Mouse (Mus musculus): ENCODE measurements around the gene Gm21962.
"Not testable (repeated sequence)": the region's sequence is repeated elsewhere in the genome, so short reads cannot be mapped to it uniquely, and the experiment has no call there.

Gene Gm21962

DNA sequence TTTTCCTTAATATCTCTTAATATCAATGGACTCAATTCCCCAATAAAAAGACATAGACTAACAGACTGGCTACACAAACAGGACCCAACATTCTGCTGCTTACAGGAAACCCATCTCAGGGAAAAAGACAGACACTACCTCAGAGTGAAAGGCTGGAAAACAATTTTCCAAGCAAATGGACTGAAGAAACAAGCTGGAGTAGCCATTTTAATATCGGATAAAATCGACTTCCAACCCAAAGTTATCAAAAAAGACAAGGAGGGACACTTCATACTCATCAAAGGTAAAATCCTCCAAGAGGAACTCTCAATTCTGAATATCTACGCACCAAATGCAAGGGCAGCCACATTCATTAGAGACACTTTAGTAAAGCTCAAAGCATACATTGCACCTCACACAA is at the start of gene Gm21962:
TSS of gene Gm21962 (plus strand) at position 301 of the 400 bp plus-strand sequence.
- not testable (repeated sequence) for DNase-seq (ENCODE audit: low spot score)

DNA sequence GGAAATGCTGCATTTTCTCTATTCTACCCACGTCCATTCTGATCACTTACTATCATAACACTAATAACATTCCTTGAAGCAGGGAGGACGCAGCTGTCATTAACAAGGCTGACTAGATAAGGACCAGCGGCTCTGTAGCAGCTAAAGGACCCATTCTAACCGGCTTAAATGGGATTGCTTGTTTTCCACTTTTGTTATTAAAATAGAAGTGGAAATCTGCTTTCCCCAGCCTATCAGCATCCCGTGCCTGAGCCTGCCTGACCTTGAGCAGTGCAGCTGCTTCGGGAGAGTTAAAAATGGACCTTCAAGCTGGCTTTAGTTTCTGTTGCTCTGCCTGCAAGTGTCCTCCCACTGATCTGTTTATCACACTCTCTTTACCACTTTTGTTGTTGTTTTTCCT is 49.2 kb upstream of the Gm21962 start:
- DNase-seq (ENCODE audit: low spot score), result peak; percentile 64

DNA sequence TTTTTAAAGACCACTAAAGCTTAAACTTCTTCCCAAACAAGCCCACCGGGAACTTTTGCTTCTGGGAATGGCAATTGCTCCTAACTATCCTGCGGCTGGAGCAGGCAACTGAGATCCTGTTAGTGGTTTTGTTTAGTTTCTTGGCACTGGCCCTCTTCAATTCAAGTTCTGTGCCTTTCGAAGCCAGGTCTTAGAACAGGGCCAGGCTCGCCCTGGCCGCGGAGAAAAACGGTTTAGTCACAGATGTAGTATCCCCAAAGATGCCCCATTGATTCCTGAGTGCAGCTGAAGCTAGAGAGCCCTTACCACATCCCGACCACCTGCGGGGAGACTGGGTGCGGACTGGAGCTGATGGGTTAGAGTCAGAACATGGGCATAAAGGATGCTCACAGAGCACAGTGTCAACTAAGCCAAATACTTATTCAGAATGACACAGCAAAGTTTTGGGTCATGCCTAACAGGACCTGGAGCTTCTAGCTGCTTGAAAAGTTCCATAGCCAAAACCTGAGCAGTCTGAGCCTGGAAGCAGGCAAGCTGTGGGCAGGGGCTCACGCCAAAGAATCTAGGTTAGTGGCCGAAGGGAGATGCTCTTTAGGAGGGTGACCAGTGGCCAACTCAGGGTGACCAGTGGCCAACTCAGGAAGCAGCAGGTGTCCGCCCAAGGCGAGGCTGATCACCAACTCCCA is 48.3 kb upstream of the Gm21962 start:
- no peak for DNase-seq (ENCODE audit: low spot score)

DNA sequence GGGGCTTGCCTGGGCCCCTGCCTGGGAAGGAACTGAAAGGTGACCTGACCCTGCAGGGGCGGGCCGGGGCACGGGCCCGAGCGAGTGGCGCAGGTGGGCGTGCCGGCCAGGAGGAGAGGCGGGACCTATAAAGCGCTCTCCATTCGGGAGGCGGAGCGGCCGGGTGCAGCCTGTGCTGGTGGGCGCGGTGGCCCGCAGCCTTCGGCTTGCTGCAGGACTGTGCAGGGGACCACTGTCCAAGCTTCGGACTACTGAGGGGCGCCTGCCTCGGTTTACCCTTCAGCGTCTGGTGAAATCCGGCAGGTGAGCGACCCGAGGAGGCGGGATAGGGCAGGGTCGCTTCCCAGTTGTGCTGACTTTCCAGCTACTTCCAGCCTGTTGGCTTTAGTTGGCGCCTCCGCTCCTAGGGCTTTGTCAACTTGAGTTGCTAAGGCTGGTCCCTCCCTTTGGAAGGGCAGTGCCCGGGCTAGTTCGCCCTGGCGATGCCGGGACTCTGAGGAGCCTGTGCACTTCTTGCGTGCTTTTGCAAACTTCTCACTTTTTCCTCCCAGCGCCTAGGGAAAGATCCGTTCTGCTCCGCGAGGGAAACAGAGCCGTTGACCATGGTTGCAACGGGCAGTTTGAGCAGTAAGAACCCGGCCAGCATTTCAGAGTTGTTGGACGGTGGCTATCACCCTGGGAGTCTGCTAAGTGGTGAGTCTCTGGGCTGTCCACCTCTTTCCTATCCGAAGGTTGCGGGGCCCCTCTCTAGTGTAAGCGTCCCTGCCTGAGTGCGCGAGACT is 47.6 kb upstream of the Gm21962 start:
- peak; percentile 71 for DNase-seq (ENCODE audit: low spot score)

DNA sequence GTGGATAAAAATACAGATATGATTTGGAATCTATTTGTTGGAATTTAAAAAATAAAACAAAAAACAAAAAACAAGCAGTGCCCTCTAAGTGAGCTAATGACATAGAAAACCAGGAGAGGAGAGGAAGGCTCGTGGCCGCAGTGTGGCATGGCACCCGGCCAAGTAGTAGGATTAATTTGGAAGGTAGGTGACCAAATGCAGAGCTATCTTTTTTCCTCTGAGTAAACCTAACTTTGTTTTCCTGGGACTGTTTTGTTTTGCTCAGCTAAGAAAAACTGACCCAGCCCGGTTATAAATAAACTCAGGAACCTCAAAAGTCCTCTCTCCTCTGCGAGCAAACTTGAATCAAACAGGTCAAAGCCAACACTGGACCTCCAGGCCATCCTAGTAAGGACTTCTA is 46.3 kb upstream of the Gm21962 start:
- DNase-seq (ENCODE audit: low spot score), result no peak

DNA sequence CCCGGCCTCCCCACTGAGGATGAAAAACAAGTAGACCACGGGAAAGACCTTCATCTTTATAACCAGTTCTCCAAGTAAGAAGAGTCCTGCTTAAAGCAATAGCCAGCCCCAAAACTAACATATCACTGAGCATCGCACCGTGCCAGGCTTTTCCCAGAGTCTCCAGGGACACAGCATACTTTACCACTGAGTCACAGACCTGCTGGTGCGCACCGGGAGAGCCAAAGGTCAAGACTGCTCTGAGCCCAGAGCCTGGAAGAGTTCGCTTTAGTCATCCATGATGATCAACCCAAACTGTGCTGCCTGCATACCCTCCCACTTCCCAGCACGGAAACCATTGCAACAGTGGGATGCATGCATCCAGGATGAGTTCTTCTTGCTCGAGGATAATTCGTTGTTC is 37.6 kb upstream of the Gm21962 start:
- no peak for DNase-seq (ENCODE audit: low spot score)

DNA sequence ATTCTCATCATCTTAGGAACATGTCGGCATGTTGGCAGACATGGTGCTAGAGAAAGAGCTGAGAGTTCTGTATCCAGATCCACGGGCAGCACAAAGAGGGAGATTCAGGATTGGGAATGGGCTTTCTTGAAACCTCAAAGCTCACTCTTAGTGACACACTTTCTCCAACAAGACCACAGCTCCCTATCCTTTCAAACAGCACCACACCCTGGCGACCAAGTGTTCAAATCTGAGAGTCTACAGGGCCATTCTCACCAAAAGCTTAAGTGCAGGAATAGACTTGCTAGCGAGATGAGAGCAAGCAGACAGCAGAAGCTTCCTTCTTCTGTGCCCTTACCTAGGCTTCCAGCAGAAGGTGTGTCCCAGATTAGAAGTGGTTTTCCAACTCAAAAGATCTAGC is 34.8 kb upstream of the Gm21962 start:
- no peak for DNase-seq (ENCODE audit: low spot score)

DNA sequence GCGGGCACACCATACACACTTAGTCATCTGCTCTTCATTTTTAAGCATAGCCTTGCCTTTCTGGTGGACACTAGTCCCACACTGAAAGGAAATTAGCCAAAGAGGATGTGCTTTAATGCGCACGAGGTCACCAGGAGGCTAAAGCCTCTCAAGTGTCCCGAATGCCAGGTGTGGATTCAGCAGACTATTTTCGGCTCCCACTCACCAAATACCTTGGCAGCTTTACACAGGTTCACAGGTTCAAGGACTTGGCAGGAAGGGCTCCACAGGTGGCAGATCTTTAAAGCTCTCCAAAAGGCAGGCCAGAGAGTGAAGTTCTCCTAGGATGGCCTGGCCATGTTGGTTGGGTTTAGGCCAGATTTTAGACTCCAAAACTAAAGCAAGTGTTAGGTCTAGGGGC is 30.1 kb upstream of the Gm21962 start:
- no peak for DNase-seq (ENCODE audit: low spot score)

DNA sequence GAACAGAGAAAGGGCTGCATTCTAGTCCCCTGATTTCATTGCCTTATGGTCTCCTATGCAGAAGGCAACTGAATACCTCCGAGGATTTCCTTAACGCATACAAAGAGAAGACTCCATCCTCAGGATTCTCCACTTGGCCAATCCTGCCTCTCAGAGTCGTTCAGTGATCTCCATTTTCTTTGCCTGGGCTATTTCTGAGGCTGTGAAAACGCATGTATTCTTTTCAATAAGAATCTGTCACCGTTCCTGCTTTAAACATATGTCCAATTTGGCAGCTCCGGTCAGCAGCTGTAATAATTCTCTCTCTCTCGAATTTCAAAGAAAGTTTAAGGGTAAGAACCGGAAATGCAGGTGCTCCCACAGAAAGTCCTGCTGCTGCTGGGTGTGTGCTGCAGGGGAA is 29.2 kb upstream of the Gm21962 start:
- no peak for DNase-seq (ENCODE audit: low spot score)

DNA sequence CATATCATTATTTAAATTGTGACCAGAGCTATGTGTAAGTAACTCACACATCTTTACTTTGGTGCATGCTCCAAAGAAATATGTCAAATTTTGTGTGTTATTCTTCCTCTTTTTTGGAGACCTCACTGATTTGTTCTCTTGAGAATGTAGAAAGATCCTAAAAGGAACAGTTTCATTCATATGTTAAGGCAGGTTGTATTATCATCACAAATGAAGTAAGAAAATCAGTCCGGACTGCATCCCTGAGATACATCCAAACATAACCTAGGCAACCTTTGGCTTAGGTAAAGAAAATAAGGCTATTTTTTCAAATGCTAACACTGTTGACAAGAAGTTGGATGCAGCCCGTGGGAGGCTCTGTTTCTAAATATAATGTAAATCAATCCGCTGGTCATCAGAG is 28.8 kb upstream of the Gm21962 start:
- DNase-seq (ENCODE audit: low spot score), result no peak

DNA sequence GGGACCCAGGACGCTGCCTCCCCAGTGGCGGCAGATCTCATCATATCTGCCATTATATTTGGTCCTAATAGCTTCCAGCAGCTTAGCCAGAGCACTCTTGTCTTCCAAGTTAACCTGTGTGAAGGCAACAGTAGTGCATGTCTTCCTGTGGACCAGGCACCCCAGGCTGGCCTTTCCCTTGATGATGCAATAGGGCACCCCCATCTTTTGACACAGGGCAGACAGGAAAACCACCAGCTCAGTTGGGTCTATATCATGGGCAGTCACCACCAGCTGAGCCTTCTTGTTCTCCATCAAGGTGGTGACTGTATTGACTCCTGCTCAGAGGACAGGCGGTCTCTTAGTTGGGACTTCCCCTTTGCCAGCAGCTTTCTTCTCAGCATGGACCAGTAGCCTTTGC is 27.2 kb upstream of the Gm21962 start:
- no peak for DNase-seq (ENCODE audit: low spot score)

DNA sequence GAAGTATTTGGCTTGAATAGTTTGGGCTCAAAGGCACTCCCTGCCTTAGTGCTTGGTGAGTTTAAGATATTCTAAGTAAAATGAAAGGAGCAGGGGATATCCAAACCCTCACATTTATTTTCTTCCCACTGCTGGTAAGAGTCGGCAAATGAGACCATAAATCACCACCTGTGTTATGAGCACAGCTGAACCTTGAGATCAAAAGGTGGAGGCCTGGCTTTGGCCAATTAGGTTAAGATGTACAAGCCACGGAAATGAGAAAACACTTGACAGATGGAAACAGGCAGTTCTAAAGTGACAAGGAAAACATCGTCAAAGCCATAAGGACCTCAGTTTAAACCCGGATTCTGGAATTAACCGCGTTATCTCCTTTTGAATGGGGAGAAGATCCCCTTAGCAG is 26.4 kb upstream of the Gm21962 start:
- DNase-seq (ENCODE audit: low spot score), result no peak

DNA sequence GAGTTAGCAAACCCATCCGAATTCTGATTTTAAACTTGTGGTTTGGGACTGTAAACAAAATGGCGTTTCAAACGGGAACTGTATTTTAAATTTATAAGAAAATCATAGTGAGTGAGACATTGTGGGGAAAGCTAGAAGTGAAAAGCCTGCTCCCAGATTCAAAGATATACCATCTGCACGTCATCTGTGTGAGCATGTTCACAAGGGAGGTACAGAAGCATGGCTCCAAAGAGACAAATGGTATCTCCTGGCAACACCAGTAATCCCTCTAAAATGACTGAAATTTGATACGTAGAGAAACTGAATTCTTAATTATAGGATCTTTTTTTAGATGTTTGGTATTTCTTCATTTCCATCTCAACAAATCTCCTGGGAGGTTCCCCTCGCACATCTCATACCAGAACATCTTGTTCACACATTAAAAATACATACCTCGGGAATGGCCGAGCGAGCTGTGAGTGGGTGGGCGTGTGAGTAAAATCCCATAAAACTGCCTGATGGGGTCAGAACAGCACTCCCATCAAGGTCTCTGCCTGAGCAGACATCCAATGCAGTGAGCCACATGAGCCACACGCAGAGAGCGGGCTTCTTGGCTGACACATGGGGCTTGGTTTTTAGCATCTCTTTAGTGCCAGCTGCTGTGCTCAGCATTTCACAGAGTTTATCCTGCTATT is 23.8 kb upstream of the Gm21962 start:
- peak; percentile 39 for DNase-seq (ENCODE audit: low spot score)

DNA sequence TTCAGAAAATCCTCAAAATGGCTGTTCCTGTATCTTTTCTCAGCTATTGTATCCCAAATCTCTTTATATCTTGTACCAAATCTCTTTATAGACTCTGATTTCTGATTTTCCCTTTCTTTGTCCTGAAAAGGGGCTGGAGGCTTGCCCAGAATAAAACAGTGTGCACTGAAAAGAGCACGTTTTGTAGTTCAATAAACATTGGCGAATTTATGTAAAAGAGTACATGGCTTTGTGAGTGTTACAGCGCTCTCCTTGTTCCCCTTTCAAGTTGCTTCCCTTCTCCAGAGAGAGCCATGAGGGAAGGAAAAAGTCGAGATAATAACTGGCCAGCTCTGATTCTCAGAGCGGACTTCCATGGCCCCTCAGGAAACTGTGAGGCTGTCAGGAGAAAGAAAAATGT is 22.2 kb upstream of the Gm21962 start:
- no peak for DNase-seq (ENCODE audit: low spot score)

DNA sequence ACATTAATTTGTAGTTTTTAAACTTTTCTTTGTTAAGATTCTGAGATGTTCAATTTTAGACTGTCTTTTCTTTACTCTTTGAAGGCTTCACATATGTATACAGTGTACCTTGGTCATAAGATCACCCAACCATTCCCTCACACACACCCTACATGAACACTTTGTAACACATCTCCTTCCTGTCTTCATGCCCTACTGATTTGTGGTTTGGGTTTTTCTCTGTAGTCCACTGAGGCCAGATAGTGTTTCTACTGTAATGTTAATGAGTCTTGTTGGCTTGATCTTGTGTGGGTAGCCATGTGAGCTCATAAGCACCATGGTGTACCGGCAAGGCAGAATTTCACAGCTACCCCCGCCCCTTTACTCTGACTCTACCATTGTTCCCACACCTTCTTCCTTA is 18.5 kb upstream of the Gm21962 start:
- DNase-seq (ENCODE audit: low spot score), result no peak

DNA sequence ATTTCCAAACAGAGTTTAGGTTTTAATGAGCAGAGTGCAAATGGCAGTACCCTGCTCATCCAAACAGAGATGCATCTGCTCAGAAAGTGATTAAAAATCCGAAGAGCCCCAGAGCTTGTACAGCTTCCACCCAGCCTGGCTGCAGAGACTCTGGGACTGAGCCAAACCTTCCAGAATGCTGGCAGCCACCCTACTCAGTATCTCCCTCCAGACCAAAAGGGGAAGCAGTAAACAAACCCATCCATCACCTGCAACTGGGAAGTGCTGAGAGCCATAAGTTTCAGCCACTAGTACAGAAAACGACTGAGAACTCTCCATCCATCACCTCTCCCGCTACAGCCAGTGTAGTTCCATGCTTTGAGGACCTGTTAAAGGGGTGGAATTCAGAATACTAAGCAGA is 9.6 kb downstream of the Gm21962 start:
- DNase-seq (ENCODE audit: low spot score), result peak; percentile 42

DNA sequence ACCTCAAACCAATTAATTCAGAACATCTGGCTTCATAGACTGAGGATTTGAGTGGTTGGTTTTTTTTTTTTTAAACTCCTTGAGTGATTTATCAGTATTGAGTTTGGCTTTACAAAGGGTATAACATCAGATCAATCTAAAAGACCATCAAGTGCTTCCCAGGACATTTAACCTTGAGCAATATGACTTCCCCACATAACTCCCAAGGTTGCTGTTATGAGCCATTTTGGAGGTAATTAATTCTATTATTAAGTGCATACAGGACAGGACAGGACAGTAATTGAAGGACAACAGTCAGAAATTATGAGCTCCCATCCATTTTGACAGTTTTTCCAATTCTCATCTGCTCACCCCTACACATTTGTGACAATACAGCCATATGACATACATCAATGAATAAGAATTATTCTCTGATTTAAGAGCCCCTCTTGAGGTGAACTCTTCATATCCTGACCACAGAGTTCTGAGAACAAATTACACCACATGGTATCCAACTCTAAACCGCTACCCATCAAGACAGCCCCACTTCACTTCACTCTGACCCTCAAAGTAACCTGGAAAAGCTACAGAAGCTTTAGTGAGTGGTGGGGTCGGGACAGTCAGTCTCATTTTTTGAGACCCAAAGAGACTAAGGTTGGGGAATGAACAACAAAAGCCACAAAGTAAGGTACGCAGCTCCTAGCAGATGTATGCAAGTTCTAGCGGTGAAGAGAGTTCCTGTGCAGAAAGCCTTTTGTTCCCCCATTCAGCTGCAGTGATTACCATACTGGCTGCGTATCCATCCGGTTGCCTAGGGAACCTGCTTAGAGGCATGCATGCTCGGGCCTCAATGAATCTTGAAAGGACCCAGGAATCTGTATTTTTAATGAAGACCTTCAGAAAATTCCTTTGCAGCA is 11.8 kb downstream of the Gm21962 start:
- DNase-seq (ENCODE audit: low spot score), result no peak

DNA sequence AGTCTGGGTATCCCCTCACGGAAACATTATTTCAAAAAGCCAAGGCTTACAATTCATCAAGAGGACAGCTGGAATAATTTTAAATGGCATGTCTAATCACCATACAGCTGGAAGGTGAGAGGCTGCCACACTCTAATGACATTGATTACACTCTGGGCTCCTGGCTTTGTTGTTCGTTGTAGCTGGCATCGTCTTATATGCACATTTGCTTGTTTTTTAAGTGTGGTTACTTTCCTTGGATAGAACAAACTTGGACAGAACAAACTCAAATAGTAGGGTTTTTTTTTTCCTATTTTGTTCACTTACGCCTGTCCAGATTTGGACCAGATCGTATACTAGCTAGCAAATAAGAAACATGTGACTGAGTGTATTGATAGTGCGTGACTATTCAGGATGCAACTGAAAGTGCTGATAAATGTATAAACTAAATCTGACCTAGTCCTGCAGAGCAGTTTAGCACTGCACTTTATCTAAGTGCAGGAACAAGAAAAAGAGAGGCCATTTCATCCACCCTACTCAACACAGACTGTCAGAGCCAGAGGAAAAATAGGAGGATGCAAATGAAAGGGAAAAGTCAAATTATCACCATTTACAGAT is 12.6 kb downstream of the Gm21962 start:
- no peak for DNase-seq (ENCODE audit: low spot score)

DNA sequence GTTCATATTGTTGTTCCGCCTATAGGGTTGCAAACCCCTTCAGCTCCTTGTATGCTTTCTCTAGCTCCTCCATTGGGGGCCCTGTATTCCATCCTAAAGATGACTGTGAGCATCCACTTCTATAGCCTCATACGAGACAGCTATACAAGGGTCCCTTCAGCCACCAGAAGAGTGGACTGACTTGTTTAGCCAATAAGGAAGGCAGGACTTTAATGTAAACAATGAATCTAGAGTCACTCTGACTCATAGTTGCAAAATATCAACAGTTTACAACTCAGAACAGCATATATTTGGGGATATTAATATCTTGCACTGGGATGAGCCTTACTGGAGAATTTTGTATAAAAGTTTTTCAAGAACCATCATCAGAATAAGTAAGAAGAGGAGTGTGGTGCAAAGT is 15.6 kb downstream of the Gm21962 start:
- DNase-seq (ENCODE audit: low spot score), result no peak

DNA sequence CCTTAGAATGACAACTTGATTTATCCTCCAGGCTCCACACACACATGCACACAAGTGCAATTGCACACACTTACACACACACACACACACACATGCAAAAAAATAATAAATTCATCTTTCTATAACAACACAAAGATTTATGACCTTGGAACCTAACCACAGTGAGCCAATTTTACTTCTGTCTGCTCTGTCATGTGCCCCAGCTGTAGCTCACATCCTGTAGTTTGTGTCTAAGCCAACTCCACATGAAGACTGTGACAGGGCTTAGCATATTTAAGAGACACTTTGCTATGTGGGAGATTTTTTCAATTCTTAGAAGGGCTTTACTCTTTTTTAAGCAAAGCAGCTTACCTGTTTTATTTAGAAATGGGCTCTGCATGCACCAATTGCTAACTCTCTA is 20.2 kb downstream of the Gm21962 start:
- DNase-seq (ENCODE audit: low spot score), result no peak

DNA sequence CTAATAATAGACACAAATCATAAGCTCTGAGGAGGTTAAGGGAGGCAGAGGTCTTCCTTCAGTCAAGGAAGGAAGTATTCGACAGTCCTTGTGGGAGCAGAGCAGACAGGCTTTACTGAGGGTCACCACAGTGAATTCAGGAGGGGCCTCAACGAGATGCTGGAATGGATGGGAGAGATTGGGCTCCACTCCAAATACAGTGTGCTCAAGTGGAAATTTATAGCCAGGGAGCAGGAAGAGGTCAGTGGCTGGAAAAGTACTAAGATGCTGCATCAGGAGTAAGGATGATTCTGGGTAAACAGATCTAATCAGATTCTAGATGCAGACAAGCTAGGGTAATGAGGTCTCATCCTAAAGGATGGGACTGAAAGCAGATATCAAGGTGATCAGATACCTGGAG is 44.6 kb downstream of the Gm21962 start:
- no peak for DNase-seq (ENCODE audit: low spot score)

Measured in testis, postnatal 14 days (tissue).